Mouse (Mus musculus): Measurements from ENCODE around the gene Klk1b3. TPM values are rescaled to one million over a fixed set of nuclear protein-coding genes. Genes with fewer than 3 reads are reported as not detected.

Klk1b3 gene
- polyA plus RNA-seq, 1 experiment: not detected

GRCm38 (mm10) chr7:44249248-44249647, 51.3 kb downstream of the Klk1b3 start:
- TF ChIP-seq GATA1 (IDR thresholded peaks at IDR 0.05; ENCODE audit: low read length): no peak

Other genes starting within 250 kb of the Klk1b3 start
- gene Klk1b8, start 247.5 kb upstream of the Klk1b3 start, polyA plus RNA-seq (2012): not detected in 2 replicates
- not detected in 2 replicates for gene Klk1b1, start 231.4 kb upstream of the Klk1b3 start, polyA plus RNA-seq (2012)
- gene Klk1b9, start 222.1 kb upstream of the Klk1b3 start, polyA plus RNA-seq (2012): not detected in 2 replicates
- gene Klk1b11, start 202.3 kb upstream of the Klk1b3 start, polyA plus RNA-seq (2012): not detected in 2 replicates
- gene Klk1b26, start 186.0 kb upstream of the Klk1b3 start, polyA plus RNA-seq (2012): not detected in 2 replicates
- not detected in 2 replicates for gene Klk1b27, start 145.9 kb upstream of the Klk1b3 start, polyA plus RNA-seq (2012)
- not detected in 2 replicates for gene Klk1b21, start 95.9 kb upstream of the Klk1b3 start, polyA plus RNA-seq (2012)
- gene Klk1b22, start 85.5 kb upstream of the Klk1b3 start, polyA plus RNA-seq (2012): not detected in 2 replicates
- gene Klk1b16, start 61.4 kb upstream of the Klk1b3 start, polyA plus RNA-seq (2012): not detected in 2 replicates
- not detected in 2 replicates for gene Klk1b24, start 10.0 kb upstream of the Klk1b3 start, polyA plus RNA-seq (2012)
- not detected in 2 replicates for gene Klk1b4, start 9.2 kb downstream of the Klk1b3 start, polyA plus RNA-seq (2012)
- gene Klk1b5, start 17.8 kb downstream of the Klk1b3 start, polyA plus RNA-seq (2012): not detected in 2 replicates
- not detected in 2 replicates for gene Klk1, start 27.2 kb downstream of the Klk1b3 start, polyA plus RNA-seq (2012)
- gene Gm36864, start 38.0 kb downstream of the Klk1b3 start, polyA plus RNA-seq (2012): not detected in 2 replicates
- gene 1700028J19Rik, start 48.5 kb downstream of the Klk1b3 start, polyA plus RNA-seq (2012): 0.13 and 0.17 TPM in 2 replicates
- 379 and 401 TPM in 2 replicates for gene 2410002F23Rik, start 48.5 kb downstream of the Klk1b3 start, polyA plus RNA-seq (2012)
- gene Acp4, start 59.2 kb downstream of the Klk1b3 start, polyA plus RNA-seq (2012): not detected in 2 replicates
- gene Gm15517, start 63.3 kb downstream of the Klk1b3 start, polyA plus RNA-seq (2012): not detected in 2 replicates
- gene Clec11a, start 108.7 kb downstream of the Klk1b3 start, polyA plus RNA-seq (2012): 2.8 and 3.2 TPM in 2 replicates
- gene Shank1, start 112.1 kb downstream of the Klk1b3 start, polyA plus RNA-seq (2012): 1.6 and 1.8 TPM in 2 replicates
- gene Syt3, start 185.9 kb downstream of the Klk1b3 start, polyA plus RNA-seq (2012): not detected in 2 replicates
- gene 1700008O03Rik, start 187.6 kb downstream of the Klk1b3 start, polyA plus RNA-seq (2012): 0.64 and 0.79 TPM in 2 replicates
- not detected in 2 replicates for gene Lrrc4b, start 230.8 kb downstream of the Klk1b3 start, polyA plus RNA-seq (2012)